Mouse (Mus musculus): ENCODE results near the gene Rab3b. TPM values are rescaled to one million over a fixed set of nuclear protein-coding genes. Genes with fewer than 3 reads are reported as not detected.

Gene Rab3b
- polyA plus RNA-seq, 1 experiment, result 107 TPM

DNA sequence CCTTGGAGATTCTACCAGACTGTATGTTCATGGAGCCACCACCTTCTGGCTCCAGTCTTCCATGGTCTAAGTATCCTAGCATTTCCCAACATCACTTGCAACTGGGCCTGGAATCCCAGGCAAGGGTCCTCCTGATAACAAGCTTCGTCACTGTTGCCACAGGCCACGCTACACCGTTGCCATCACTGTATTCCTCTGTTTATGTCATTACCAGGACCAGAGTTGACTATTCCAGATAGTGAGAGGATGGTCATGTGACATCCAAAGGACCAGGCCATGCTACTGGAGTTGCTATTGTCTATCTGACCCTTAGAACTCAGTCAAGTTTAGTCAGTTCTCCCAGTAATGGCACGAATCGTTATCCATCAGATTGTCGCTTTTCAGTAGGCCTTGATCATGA is 111.7 kb downstream of the Rab3b start:
- Histone ChIP-seq H3K27ac (ENCODE audit: insufficient read depth, low read length) (no peak overlapping the region), H3K4me3 (ENCODE audit: insufficient read depth, low read length) (no peak overlapping the region), H3K4me1 (ENCODE audit: control insufficient read depth, insufficient read depth, low read length) (no peaks in the 10 kb centered on the region)
- no peak for TF ChIP-seq POLR2A (IDR thresholded peaks at IDR 0.05; ENCODE audit: extremely low read depth, insufficient read depth, low read length)
- no peak for TF ChIP-seq CTCF (IDR thresholded peaks at IDR 0.05; ENCODE audit: extremely low read depth, insufficient read depth, low read length)

DNA sequence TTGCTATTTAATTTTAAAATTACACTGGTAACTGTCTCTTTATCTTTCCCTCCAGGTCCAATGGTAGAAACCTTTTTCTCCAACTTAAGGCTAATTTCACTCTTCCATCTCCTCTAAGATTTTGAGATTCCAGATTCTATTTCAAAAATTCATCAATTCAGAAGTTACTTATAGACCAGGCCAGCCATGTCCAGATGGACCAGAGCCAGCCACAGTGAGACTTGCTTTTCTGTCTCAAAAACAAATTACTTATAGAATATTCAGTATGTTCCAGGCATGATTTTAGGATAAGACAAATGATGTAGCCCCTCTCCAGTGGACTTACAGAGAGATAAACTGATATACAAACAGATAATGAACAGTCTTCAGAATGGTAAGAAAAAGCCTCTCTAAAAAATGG is 112.9 kb downstream of the Rab3b start:
- Histone ChIP-seq H3K4me1 (ENCODE audit: control insufficient read depth, insufficient read depth, low read length) (no peaks in the 10 kb centered on the region), H3K27ac (ENCODE audit: insufficient read depth, low read length) (no peak overlapping the region), H3K4me3 (ENCODE audit: insufficient read depth, low read length) (no peak overlapping the region)
- no peak for TF ChIP-seq POLR2A (IDR thresholded peaks at IDR 0.05; ENCODE audit: extremely low read depth, insufficient read depth, low read length)
- TF ChIP-seq CTCF (IDR thresholded peaks at IDR 0.05; ENCODE audit: extremely low read depth, insufficient read depth, low read length), result no peak

Other genes with a start within 250 kb of the Rab3b start
- gene 3110021N24Rik, start 159.4 kb upstream of the Rab3b start, polyA plus RNA-seq (2012; rRNA removed), result 0.48 and 0.51 TPM in 2 replicates
- gene Zfyve9, start 98.3 kb upstream of the Rab3b start, polyA plus RNA-seq (2012; rRNA removed), result 23.6 and 24.2 TPM in 2 replicates
- 81.4 and 82.5 TPM in 2 replicates for gene Btf3l4, start 45.4 kb upstream of the Rab3b start, polyA plus RNA-seq (2012; rRNA removed)
- gene Txndc12, start 44.5 kb upstream of the Rab3b start, polyA plus RNA-seq (2012; rRNA removed), result 42.5 and 43.9 TPM in 2 replicates
- 18.3 and 18.4 TPM in 2 replicates for gene Kti12, start 31.3 kb upstream of the Rab3b start, polyA plus RNA-seq (2012; rRNA removed)
- 0.32 TPM in 1 of 2 replicates, not detected in the other for gene A730015C16Rik, start 30.4 kb upstream of the Rab3b start, polyA plus RNA-seq (2012; rRNA removed)
- 152 and 158 TPM in 2 replicates for gene Nrd1, start 121.6 kb downstream of the Rab3b start, polyA plus RNA-seq (2012; rRNA removed)

Measured in cortical plate, adult 2 months (tissue).